Mouse (Mus musculus) midbrain, embryonic 16.5 days (tissue): ENCODE measurements around the gene Tbc1d8. TPM values are rescaled to one million over a fixed set of nuclear protein-coding genes. Genes with fewer than 3 reads are reported as not detected.
A peak's percentile ranks its signal among the peaks of the same experiment; 100 is the strongest.

ENCODE experiments used
- ATAC-seq: fragments of 200-750 bp; cut with Nextera tagmentation; 2 replicates; pipeline ENCODE4 v1.8.0; 2017; ENCODE audit warnings: moderate TSS enrichment
- H3K27ac ChIP-seq: fragments of 300-500 bp; sonication (generic); 2 replicates; pipeline ENCODE4 v1.5.1; 2014; ENCODE audit warnings: mild to moderate bottlenecking, low read length, mixed read lengths
- H3K27me3 ChIP-seq: fragments of 300-500 bp; sonication (generic); 2 replicates; pipeline ENCODE4 v1.6.1; 2014; ENCODE audit warnings: low read depth, low read length, mixed read lengths; ENCODE audit not compliant: control insufficient read depth, insufficient read depth
- H3K36me3 ChIP-seq: fragments of 300-500 bp; sonication (generic); 2 replicates; pipeline ENCODE4 v1.6.1; 2014; ENCODE audit warnings: mild to moderate bottlenecking, low read length, moderate library complexity, mixed read lengths; ENCODE audit not compliant: control insufficient read depth, insufficient read depth
- H3K4me1 ChIP-seq: fragments of 300-500 bp; sonication (generic); 2 replicates; pipeline ENCODE4 v1.6.1; 2014; ENCODE audit warnings: mild to moderate bottlenecking, low read length, mixed read lengths; ENCODE audit not compliant: control insufficient read depth, insufficient read depth
- H3K4me2 ChIP-seq: fragments of 300-500 bp; sonication (generic); 2 replicates; pipeline ENCODE4 v1.6.1; 2014; ENCODE audit warnings: mild to moderate bottlenecking, low read length, mixed read lengths
- H3K4me3 ChIP-seq: fragments of 300-500 bp; sonication (generic); 2 replicates; pipeline ENCODE4 v1.5.1; 2014; ENCODE audit warnings: low read depth, mild to moderate bottlenecking, low read length, moderate library complexity, mixed read lengths
- H3K9ac ChIP-seq: fragments of 300-500 bp; sonication (generic); 2 replicates; pipeline ENCODE4 v1.6.1; 2014; ENCODE audit warnings: low read depth, low read length, mixed read lengths
- H3K9me3 ChIP-seq: fragments of 300-500 bp; sonication (generic); replicated peaks from 2 replicates; pipeline ENCODE4 v1.6.1; 2014; ENCODE audit warnings: mild to moderate bottlenecking, low read length, mixed read lengths; ENCODE audit not compliant: control insufficient read depth, poor library complexity, severe bottlenecking
- WGBS: fragments of 180-500 bp; shearing (Covaris S2); extraction: QIAGEN DNeasy Blood & Tissue Kit; methylation state at CpG from one replicate; pipeline ENCODE4 v1.1.7; 2014; 5-methylcytosine and 5-hydroxymethylcytosine counted together
- polyA plus RNA-seq: library from polyadenylated mRNA; unstranded; fragments of >200 nt; fragmentation: Nextera tagmentation; extraction: Ambion mirVana; gene quantifications from 2 replicates; pipeline ENCODE4 v1.2.1, GENCODE M21; 2015

The Tbc1d8 gene
- polyA plus RNA-seq, 1 experiment from 2014 or later = 12.6 TPM

GRCm38 (mm10) chr1:39493165-39493564 lies 14.6 kb upstream of the Tbc1d8 start:
- no peaks in the 10 kb centered on the region for H3K27me3 ChIP-seq
- H3K9me3 ChIP-seq = peaks cover 11% of the 10 kb centered on the region
- no peak overlapping the region for H3K4me3 ChIP-seq
- no peaks in the 10 kb centered on the region for H3K4me1 ChIP-seq
- H3K36me3 ChIP-seq = no peaks in the 10 kb centered on the region
- H3K27ac ChIP-seq = no peak overlapping the region
- WGBS = 90% methylated on average over 5 of the region's 5 CpGs
- no peak for ATAC-seq
- H3K9ac ChIP-seq = no peak overlapping the region
- no peak overlapping the region for H3K4me2 ChIP-seq

- Histone ChIP-seq H3K4me2 (no peak overlapping the region), H3K4me3 (no peak overlapping the region), H3K4me1 (peaks cover 5% of the 10 kb centered on the region; the same call in 1 of the 2 replicates), H3K27ac (no peak overlapping the region), H3K27me3 (no peaks in the 10 kb centered on the region), H3K9me3 (no peaks in the 10 kb centered on the region), H3K9ac (no peak overlapping the region), H3K36me3 (no peaks in the 10 kb centered on the region)
- WGBS = 83% methylated on average over 3 of the region's 3 CpGs
- no peak for ATAC-seq
Measured at GRCm38 (mm10) chr1:39487370-39487769, 8.8 kb upstream of the Tbc1d8 start.

- ATAC-seq = no peak
- Histone ChIP-seq H3K4me1 (peaks cover 13% of the 10 kb centered on the region), H3K36me3 (no peaks in the 10 kb centered on the region), H3K4me2 (no peak overlapping the region), H3K27me3 (no peaks in the 10 kb centered on the region), H3K9me3 (no peaks in the 10 kb centered on the region), H3K9ac (no peak overlapping the region), H3K27ac (no peak overlapping the region), H3K4me3 (no peak overlapping the region)
- WGBS = 50% methylated on average over 10 of the region's 10 CpGs
Measured at GRCm38 (mm10) chr1:39482115-39482815, 3.7 kb upstream of the Tbc1d8 start.

GRCm38 (mm10) chr1:39479254-39479653 lies 699 bp upstream of the Tbc1d8 start:
- H3K4me1 ChIP-seq = peaks cover 17% of the 10 kb centered on the region
- no peak overlapping the region for H3K4me2 ChIP-seq
- ATAC-seq = no peak
- H3K27ac ChIP-seq = no peak overlapping the region
- H3K4me3 ChIP-seq = no peak overlapping the region
- no peaks in the 10 kb centered on the region for H3K27me3 ChIP-seq
- no peaks in the 10 kb centered on the region for H3K9me3 ChIP-seq
- 81% methylated on average over 5 of the region's 5 CpGs for WGBS
- H3K9ac ChIP-seq = no peak overlapping the region
- H3K36me3 ChIP-seq = no peaks in the 10 kb centered on the region

GRCm38 (mm10) chr1:39478896-39479200 lies 293 bp upstream of the Tbc1d8 start:
- H3K9me3 ChIP-seq = no peaks in the 10 kb centered on the region
- ATAC-seq = no peak
- 7% methylated on average over 10 of the region's 10 CpGs for WGBS
- peak overlapping the region; percentile 97 for H3K4me2 ChIP-seq
- H3K9ac ChIP-seq = peak overlapping the region; percentile 80
- no peaks in the 10 kb centered on the region for H3K27me3 ChIP-seq
- H3K36me3 ChIP-seq = no peaks in the 10 kb centered on the region
- peak overlapping the region; percentile 84 for H3K27ac ChIP-seq
- H3K4me1 ChIP-seq = peaks cover 17% of the 10 kb centered on the region
- H3K4me3 ChIP-seq = peak overlapping the region; percentile 73

- Histone ChIP-seq H3K27ac (no peak overlapping the region), H3K4me1 (peaks cover 10% of the 10 kb centered on the region), H3K9ac (peak overlapping the region; percentile 80; the same call in 1 of the 2 replicates), H3K9me3 (no peaks in the 10 kb centered on the region), H3K27me3 (no peaks in the 10 kb centered on the region), H3K4me2 (peak overlapping the region; percentile 97), H3K4me3 (peak overlapping the region; percentile 73), H3K36me3 (no peaks in the 10 kb centered on the region)
- WGBS = 78% methylated on average over 5 of the region's 5 CpGs
- ATAC-seq = no peak
Measured at GRCm38 (mm10) chr1:39477064-39477463, 1.5 kb downstream of the Tbc1d8 start.

- H3K9me3 ChIP-seq = no peaks in the 10 kb centered on the region
- peaks cover 10% of the 10 kb centered on the region for H3K4me1 ChIP-seq
- H3K4me3 ChIP-seq = no peak overlapping the region
- no peaks in the 10 kb centered on the region for H3K36me3 ChIP-seq
- no peak overlapping the region for H3K27ac ChIP-seq
- 82% methylated on average over 1 of the region's 1 CpGs for WGBS
- H3K4me2 ChIP-seq = no peak overlapping the region
- no peak for ATAC-seq
- H3K27me3 ChIP-seq = no peaks in the 10 kb centered on the region
- H3K9ac ChIP-seq = no peak overlapping the region
Measured at GRCm38 (mm10) chr1:39476341-39476740, 2.2 kb downstream of the Tbc1d8 start.

GRCm38 (mm10) chr1:39474516-39474915 lies 4.0 kb downstream of the Tbc1d8 start:
- Histone ChIP-seq H3K9ac (no peak overlapping the region), H3K4me3 (no peak overlapping the region), H3K4me1 (peaks cover 10% of the 10 kb centered on the region), H3K36me3 (no peaks in the 10 kb centered on the region), H3K4me2 (no peak overlapping the region), H3K27ac (no peak overlapping the region), H3K27me3 (no peaks in the 10 kb centered on the region), H3K9me3 (no peaks in the 10 kb centered on the region)
- WGBS = 89% methylated on average over 9 of the region's 9 CpGs
- ATAC-seq = no peak

GRCm38 (mm10) chr1:39471298-39471902 lies 7.2 kb downstream of the Tbc1d8 start:
- ATAC-seq = no peak
- no peaks in the 10 kb centered on the region for H3K9me3 ChIP-seq
- no peak overlapping the region for H3K9ac ChIP-seq
- 82% methylated on average over 9 of the region's 9 CpGs for WGBS
- no peaks in the 10 kb centered on the region for H3K27me3 ChIP-seq
- no peaks in the 10 kb centered on the region for H3K36me3 ChIP-seq
- H3K27ac ChIP-seq = no peak overlapping the region
- H3K4me1 ChIP-seq = no peaks in the 10 kb centered on the region
- H3K4me3 ChIP-seq = no peak overlapping the region
- no peak overlapping the region for H3K4me2 ChIP-seq
